Mouse (Mus musculus) myocyte (in vitro differentiated cells): ENCODE measurements around the gene Smarce1. TPM values are rescaled to one million over a fixed set of nuclear protein-coding genes. Genes with fewer than 3 reads are reported as not detected.

Source experiments
- H3K27me3 ChIP-seq: one replicate; pipeline ENCODE4 v1.6.1; 2011; ENCODE audit not compliant: control insufficient read depth, insufficient read depth, insufficient read length
- H3K36me3 ChIP-seq: one replicate; pipeline ENCODE4 v1.6.1; 2011; ENCODE audit not compliant: control insufficient read depth, insufficient read depth
- H3K4me2 ChIP-seq: one replicate; pipeline ENCODE4 v1.6.1; 2011; ENCODE audit warnings: low read depth, control low read depth
- H3K4me3 ChIP-seq: one replicate; pipeline ENCODE4 v1.5.1; 2011; ENCODE audit warnings: mild to moderate bottlenecking, control low read depth, moderate library complexity
- H3K79me2 ChIP-seq: one replicate; pipeline ENCODE4 v1.6.1; 2011; ENCODE audit not compliant: control insufficient read depth, insufficient read depth
- H3ac ChIP-seq: one replicate; pipeline ENCODE4 v1.6.1; 2011; ENCODE audit not compliant: control insufficient read depth, insufficient read length
- CEBPB ChIP-seq: IDR thresholded peaks from 2 replicates; pipeline ENCODE4 v1.6.1; 2011; ENCODE audit warnings: mild to moderate bottlenecking, moderate library complexity; ENCODE audit not compliant: poor library complexity, insufficient read depth, severe bottlenecking
- E2F4 ChIP-seq: IDR thresholded peaks from one replicate; pipeline ENCODE4 v1.6.1; 2011; ENCODE audit warnings: mild to moderate bottlenecking, control low read depth, moderate library complexity; ENCODE audit not compliant: insufficient read depth
- MAX ChIP-seq: IDR thresholded peaks from one replicate; pipeline ENCODE4 v1.6.1; 2011; ENCODE audit warnings: low read depth, mild to moderate bottlenecking, control low read depth
- MYOD1 ChIP-seq, 3 experiments: IDR thresholded peaks; one replicate each; pipeline ENCODE4 v1.6.1; 2011; ENCODE audit warnings: control low read depth in 2 of 3, low read depth in 2 of 3, mild to moderate bottlenecking in 2 of 3, moderate library complexity in 1 of 3; ENCODE audit not compliant: insufficient read length in 2 of 3, control insufficient read depth in 1 of 3
- MYOG ChIP-seq, 3 experiments: IDR thresholded peaks; one replicate each; pipeline ENCODE4 v1.6.1; 2011; ENCODE audit warnings: control low read depth in 2 of 3, low read depth in 2 of 3, mild to moderate bottlenecking in 2 of 3; ENCODE audit not compliant: insufficient read length in 2 of 3, control insufficient read depth in 1 of 3, insufficient read depth in 1 of 3
- POLR2A ChIP-seq: IDR thresholded peaks from one replicate; pipeline ENCODE4 v1.6.1; 2011; ENCODE audit warnings: low read depth, mild to moderate bottlenecking, control low read depth, moderate library complexity; ENCODE audit not compliant: insufficient read length
- POLR2AphosphoS2 ChIP-seq: IDR thresholded peaks from one replicate; pipeline ENCODE4 v1.6.1; 2011; ENCODE audit warnings: low read depth, control low read depth; ENCODE audit not compliant: insufficient read length
- REST ChIP-seq: IDR thresholded peaks from one replicate; pipeline ENCODE4 v1.6.1; 2011; ENCODE audit warnings: mild to moderate bottlenecking, control low read depth, moderate library complexity; ENCODE audit not compliant: insufficient read depth, insufficient read length
- SRF ChIP-seq: IDR thresholded peaks from one replicate; pipeline ENCODE4 v1.6.1; 2011; ENCODE audit warnings: low read depth; ENCODE audit not compliant: control insufficient read depth, insufficient read length
- TCF12 ChIP-seq: IDR thresholded peaks from one replicate; pipeline ENCODE4 v1.6.1; 2011; ENCODE audit warnings: mild to moderate bottlenecking, control low read depth; ENCODE audit not compliant: poor library complexity, insufficient read depth, severe bottlenecking
- TCF3 ChIP-seq: IDR thresholded peaks from one replicate; pipeline ENCODE4 v1.6.1; 2011; ENCODE audit warnings: low read depth, control low read depth; ENCODE audit not compliant: insufficient read length
- USF1 ChIP-seq: IDR thresholded peaks from one replicate; pipeline ENCODE4 v1.6.1; 2011; ENCODE audit warnings: low read depth, mild to moderate bottlenecking, control low read depth, moderate library complexity
- polyA plus RNA-seq: library from polyadenylated mRNA; unstranded; fragments of >200 nt; fragmentation: generic; extraction: Trizol; gene quantifications from one replicate; pipeline ENCODE4 v1.2.1, GENCODE M21; 2012; ENCODE audit warnings: missing spikeins

Smarce1 gene
- polyA plus RNA-seq, 1 experiment = 90.3 TPM

DNA sequence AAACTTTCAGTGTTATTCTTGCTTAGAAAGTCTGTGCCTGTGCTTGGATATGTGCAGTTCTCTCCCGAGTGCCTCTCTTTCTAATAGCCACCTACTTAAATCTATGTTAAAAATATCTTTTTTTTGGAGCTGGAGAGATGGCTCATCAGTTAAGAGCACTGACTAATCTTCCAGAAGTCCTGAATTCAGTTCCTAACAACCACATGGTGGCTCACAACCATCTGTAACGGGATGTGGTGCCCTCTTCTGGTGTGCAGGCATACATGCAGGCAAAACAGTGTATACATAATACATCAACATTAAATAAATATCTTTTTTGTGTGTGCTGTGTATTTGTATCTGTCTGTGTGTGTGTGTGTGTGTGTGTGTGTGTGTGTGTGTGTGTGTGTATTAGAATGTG lies 23.1 kb upstream of the Smarce1 start:
- H3K27me3 ChIP-seq = peaks cover 16% of the 10 kb centered on the region
- TF ChIP-seq TCF3 = no peak
- no peak for TF ChIP-seq REST
- no peak for TF ChIP-seq CEBPB
- TF ChIP-seq TCF12 = no peak
- no peak for TF ChIP-seq MAX
- TF ChIP-seq MYOD1 (IDR thresholded peaks at IDR 0.05; ENCODE audit: control insufficient read depth in 1 of 3, insufficient read length in 2 of 3, low read depth in 2 of 3) = no peak
- TF ChIP-seq USF1 = no peak
- TF ChIP-seq E2F4 = no peak
- no peak for TF ChIP-seq POLR2AphosphoS2
- TF ChIP-seq SRF = no peak
- TF ChIP-seq MYOG (IDR thresholded peaks at IDR 0.05; ENCODE audit: control insufficient read depth in 1 of 3, insufficient read depth in 1 of 3, insufficient read length in 2 of 3, low read depth in 2 of 3) = no peak
- TF ChIP-seq POLR2A = no peak
- no peak overlapping the region for H3K4me3 ChIP-seq
- no peaks in the 10 kb centered on the region for H3K79me2 ChIP-seq
- H3K4me2 ChIP-seq = no peak overlapping the region
- no peak overlapping the region for H3ac ChIP-seq
- H3K36me3 ChIP-seq = no peaks in the 10 kb centered on the region

DNA sequence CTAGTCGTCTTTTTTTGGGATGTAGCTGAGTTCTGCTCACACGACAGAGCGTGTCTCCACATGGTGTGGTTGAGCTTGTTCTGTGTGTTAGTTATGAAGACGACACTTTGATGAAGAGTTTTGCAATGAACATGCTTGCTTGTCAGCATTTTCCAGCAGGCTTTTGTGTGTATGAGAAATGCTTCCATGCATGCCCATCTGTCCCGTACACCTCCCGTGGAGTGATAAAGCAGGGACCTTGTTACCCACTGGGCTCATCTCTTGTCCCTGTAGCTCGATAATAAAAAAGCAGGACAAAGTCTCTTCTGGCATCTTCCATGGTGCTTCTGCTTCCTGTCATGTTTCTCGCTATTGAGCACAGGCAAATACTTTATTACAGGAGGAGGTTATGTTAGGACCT lies 21.9 kb upstream of the Smarce1 start:
- no peak overlapping the region for H3ac ChIP-seq
- H3K36me3 ChIP-seq = no peaks in the 10 kb centered on the region
- no peak overlapping the region for H3K4me2 ChIP-seq
- TF ChIP-seq TCF3 = no peak
- TF ChIP-seq POLR2AphosphoS2 = no peak
- no peak for TF ChIP-seq MYOD1 (IDR thresholded peaks at IDR 0.05; ENCODE audit: control insufficient read depth in 1 of 3, insufficient read length in 2 of 3, low read depth in 2 of 3)
- TF ChIP-seq MYOG (IDR thresholded peaks at IDR 0.05; ENCODE audit: control insufficient read depth in 1 of 3, insufficient read depth in 1 of 3, insufficient read length in 2 of 3, low read depth in 2 of 3) = no peak
- TF ChIP-seq MAX = no peak
- TF ChIP-seq USF1 = no peak
- peaks cover 11% of the 10 kb centered on the region for H3K27me3 ChIP-seq
- no peaks in the 10 kb centered on the region for H3K79me2 ChIP-seq
- H3K4me3 ChIP-seq = no peak overlapping the region

DNA sequence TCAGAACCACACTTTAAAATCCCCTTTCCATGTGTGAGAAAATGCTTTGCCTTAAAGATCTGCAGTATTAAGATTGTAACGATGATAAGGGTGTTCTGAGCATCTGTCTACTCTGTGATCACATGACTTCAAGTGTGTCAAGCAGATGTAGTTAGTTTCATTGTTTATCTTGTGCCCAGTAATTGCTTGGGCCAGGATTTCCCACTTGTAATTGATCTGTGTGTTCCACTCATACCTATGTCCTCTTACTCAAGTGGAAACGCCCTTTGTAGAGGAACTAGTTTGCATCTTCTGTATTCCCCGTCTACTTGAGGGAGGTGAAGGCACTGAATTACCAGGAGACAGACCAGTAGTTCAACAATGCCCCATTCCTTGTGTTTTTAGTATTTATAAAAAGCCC lies 19.8 kb upstream of the Smarce1 start:
- Histone ChIP-seq H3K36me3 (no peaks in the 10 kb centered on the region), H3K4me2 (peak overlapping the region; percentile 60), H3K27me3 (peaks cover 20% of the 10 kb centered on the region), H3ac (no peak overlapping the region), H3K79me2 (no peaks in the 10 kb centered on the region), H3K4me3 (no peak overlapping the region)
- no peak for TF ChIP-seq TCF12
- TF ChIP-seq MYOD1 (IDR thresholded peaks at IDR 0.05; ENCODE audit: control insufficient read depth in 1 of 3, insufficient read length in 2 of 3, low read depth in 2 of 3) = no peak
- TF ChIP-seq CEBPB = no peak
- no peak for TF ChIP-seq USF1
- TF ChIP-seq SRF = no peak
- no peak for TF ChIP-seq POLR2AphosphoS2
- no peak for TF ChIP-seq E2F4
- TF ChIP-seq MAX = no peak
- no peak for TF ChIP-seq MYOG (IDR thresholded peaks at IDR 0.05; ENCODE audit: control insufficient read depth in 1 of 3, insufficient read depth in 1 of 3, insufficient read length in 2 of 3, low read depth in 2 of 3)
- TF ChIP-seq TCF3 = no peak
- TF ChIP-seq POLR2A = no peak
- no peak for TF ChIP-seq REST

DNA sequence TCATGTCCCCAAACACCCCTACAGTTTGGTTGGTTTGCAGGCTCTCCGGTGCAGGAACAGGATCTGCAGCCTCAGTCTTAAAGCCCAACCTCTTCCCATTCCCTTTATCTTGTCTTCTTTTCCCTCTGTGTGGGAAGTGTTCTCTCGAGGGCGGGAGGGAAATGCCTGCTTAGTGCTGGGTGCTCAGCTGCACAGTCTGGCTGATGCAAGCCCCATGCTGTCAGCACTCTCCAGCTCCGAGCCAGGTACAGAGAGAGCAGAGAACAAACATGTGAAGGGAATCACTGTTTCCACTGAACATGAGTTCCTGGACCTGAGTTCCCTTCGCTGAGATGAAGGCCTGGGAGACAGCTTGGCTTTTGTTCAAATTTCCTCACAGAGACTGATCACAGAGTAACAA lies 19.4 kb upstream of the Smarce1 start:
- TF ChIP-seq POLR2AphosphoS2 = no peak
- no peak for TF ChIP-seq MYOG (IDR thresholded peaks at IDR 0.05; ENCODE audit: control insufficient read depth in 1 of 3, insufficient read depth in 1 of 3, insufficient read length in 2 of 3, low read depth in 2 of 3)
- TF ChIP-seq CEBPB = no peak
- TF ChIP-seq MAX = no peak
- no peak for TF ChIP-seq SRF
- TF ChIP-seq USF1 = no peak
- no peak for TF ChIP-seq TCF3
- TF ChIP-seq MYOD1 (IDR thresholded peaks at IDR 0.05; ENCODE audit: control insufficient read depth in 1 of 3, insufficient read length in 2 of 3, low read depth in 2 of 3) = no peak
- no peak for TF ChIP-seq REST
- no peak for TF ChIP-seq POLR2A
- TF ChIP-seq TCF12 = no peak
- peak overlapping the region; percentile 60 for H3K4me2 ChIP-seq
- H3K79me2 ChIP-seq = no peaks in the 10 kb centered on the region
- H3ac ChIP-seq = no peak overlapping the region
- H3K4me3 ChIP-seq = no peak overlapping the region
- peaks cover 23% of the 10 kb centered on the region for H3K27me3 ChIP-seq
- no peaks in the 10 kb centered on the region for H3K36me3 ChIP-seq

DNA sequence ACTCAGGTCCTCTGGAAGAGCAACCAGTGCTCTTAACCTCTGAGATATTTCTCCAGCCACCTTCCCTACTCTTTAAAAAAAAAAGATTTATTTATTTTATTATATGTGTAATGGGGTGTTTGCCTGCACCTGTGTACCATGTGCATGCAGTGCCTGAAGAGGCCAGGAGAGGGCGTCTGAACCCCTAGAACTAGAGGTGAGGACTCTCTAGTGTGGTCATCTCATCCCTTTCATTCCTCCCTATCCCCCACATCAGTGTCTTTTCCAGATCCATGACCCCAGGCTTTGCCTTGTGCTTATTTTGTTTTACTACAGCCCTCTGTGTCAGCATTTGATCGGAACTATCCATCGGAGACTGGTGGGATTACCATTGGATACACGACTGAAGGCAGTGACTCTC lies 18.3 kb upstream of the Smarce1 start:
- H3K36me3 ChIP-seq = no peaks in the 10 kb centered on the region
- TF ChIP-seq POLR2A = no peak
- TF ChIP-seq POLR2AphosphoS2 = no peak
- no peak for TF ChIP-seq CEBPB
- TF ChIP-seq E2F4 = no peak
- no peak for TF ChIP-seq SRF
- TF ChIP-seq MYOD1 (IDR thresholded peaks at IDR 0.05; ENCODE audit: control insufficient read depth in 1 of 3, insufficient read length in 2 of 3, low read depth in 2 of 3) = no peak
- no peak for TF ChIP-seq TCF12
- TF ChIP-seq USF1 = no peak
- TF ChIP-seq REST = no peak
- no peak for TF ChIP-seq MAX
- no peak for TF ChIP-seq TCF3
- H3K4me2 ChIP-seq = no peak overlapping the region
- no peaks in the 10 kb centered on the region for H3K79me2 ChIP-seq
- H3K27me3 ChIP-seq = peaks cover 32% of the 10 kb centered on the region
- no peak overlapping the region for H3ac ChIP-seq
- no peak overlapping the region for H3K4me3 ChIP-seq
